Mouse (Mus musculus) hindbrain, postnatal 0 days (tissue): Measurements from ENCODE around the gene Gm20854. TPM values are rescaled to one million over a fixed set of nuclear protein-coding genes. Genes with fewer than 3 reads are reported as not detected.
"Not testable (repeated sequence)": the region's sequence is repeated elsewhere in the genome, so short reads cannot be mapped to it uniquely, and the experiment has no call there.

Source experiments
- ATAC-seq: fragments of 200-750 bp; cut with Nextera tagmentation; 2 replicates; pipeline ENCODE4 v1.8.0; 2017; ENCODE audit warnings: mild to moderate bottlenecking, moderate TSS enrichment, moderate library complexity
- DNase-seq: peaks from one replicate; pipeline ENCODE4 v3.0.0-alpha.2; 2015; ENCODE audit warnings: low spot score
- H3K27ac ChIP-seq: fragments of 300-500 bp; sonication (generic); 2 replicates; pipeline ENCODE4 v1.5.1; 2014; ENCODE audit warnings: mild to moderate bottlenecking
- H3K27me3 ChIP-seq: fragments of 300-500 bp; sonication (generic); 2 replicates; pipeline ENCODE4 v1.6.1; 2014; ENCODE audit warnings: low read length, mixed read lengths; ENCODE audit not compliant: insufficient read depth
- H3K36me3 ChIP-seq: fragments of 300-500 bp; sonication (generic); 2 replicates; pipeline ENCODE4 v1.6.1; 2014; ENCODE audit warnings: low read length, mixed read lengths; ENCODE audit not compliant: insufficient read depth
- H3K4me1 ChIP-seq: fragments of 300-500 bp; sonication (generic); 2 replicates; pipeline ENCODE4 v1.6.1; 2014; ENCODE audit warnings: antibody characterized with exemption, low read length, mixed read lengths; ENCODE audit not compliant: insufficient read depth
- H3K4me2 ChIP-seq: fragments of 300-500 bp; sonication (generic); 2 replicates; pipeline ENCODE4 v1.6.1; 2014; ENCODE audit warnings: low read depth, mild to moderate bottlenecking, low read length, moderate library complexity, mixed read lengths
- H3K4me3 ChIP-seq: fragments of 300-500 bp; sonication (generic); 2 replicates; pipeline ENCODE4 v1.5.1; 2014; ENCODE audit warnings: low read length
- H3K9ac ChIP-seq: fragments of 300-500 bp; sonication (generic); replicated peaks from 2 replicates; pipeline ENCODE4 v1.6.1; 2014; ENCODE audit warnings: mild to moderate bottlenecking, low read length, moderate library complexity, mixed read lengths
- H3K9me3 ChIP-seq: fragments of 300-500 bp; sonication (generic); 2 replicates; pipeline ENCODE4 v1.6.1; 2016; ENCODE audit warnings: low read length, mixed read lengths
- WGBS: fragments of 180-500 bp; shearing (Covaris S2); extraction: QIAGEN DNeasy Blood & Tissue Kit; methylation state at CpG from one replicate; pipeline ENCODE4 v1.1.7; 2014; 5-methylcytosine and 5-hydroxymethylcytosine counted together
- polyA plus RNA-seq: library from polyadenylated mRNA; unstranded; fragments of >200 nt; fragmentation: Nextera tagmentation; extraction: Ambion mirVana; gene quantifications from 2 replicates; pipeline ENCODE4 v1.2.1, GENCODE M21; 2015
- total RNA-seq: library from RNA; depleted of rRNA; stranded (reverse); fragments of >200 nt; gene quantifications from 2 replicates; pipeline ENCODE4 v1.2.3, GENCODE M21; 2014; rRNA removed

The Gm20854 gene
- total RNA-seq = not detected in 2 replicates
- not detected in 2 replicates for polyA plus RNA-seq

DNA sequence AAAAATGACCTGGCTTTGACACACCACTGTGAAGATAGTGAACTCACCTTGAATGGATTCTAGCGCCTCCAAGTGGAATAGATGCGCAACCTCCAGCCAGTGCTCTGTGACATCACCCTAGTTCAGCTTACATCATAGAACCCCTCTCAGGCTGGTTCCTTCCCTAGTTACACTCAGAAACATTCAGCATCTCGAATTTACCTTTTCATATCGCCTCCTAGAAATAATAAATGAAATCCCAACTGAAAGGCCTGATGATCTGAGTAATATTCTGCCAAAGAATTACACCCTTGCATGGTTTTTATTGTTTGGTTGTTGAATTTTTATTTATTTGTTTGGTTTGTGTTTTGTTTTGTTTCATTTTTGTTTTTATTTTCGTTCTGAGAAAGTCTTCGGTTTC is at the start of gene Gm20854:
Gene Gm20854, minus strand, starts transcription at position 101 of the 400 bp plus-strand sequence.
- H3K36me3 ChIP-seq = not testable (repeated sequence)
- WGBS = no CpG with 5 or more reads among the region's 6 CpGs

More for the DNA sequence above, at the start of gene Gm20854:
- not testable (repeated sequence) for H3K27me3 ChIP-seq, H3K4me1 ChIP-seq, ATAC-seq, H3K9ac ChIP-seq, H3K4me2 ChIP-seq, H3K27ac ChIP-seq, H3K9me3 ChIP-seq, H3K4me3 ChIP-seq, DNase-seq
